Mouse (Mus musculus) intestine, embryonic 16.5 days (tissue): ENCODE measurements at regions not wholly inside any gene's neighbourhood (a gene's known extent, or its start where the extent isn't known, plus 50 kb on each side); places are given as distances from the start of the nearest gene placed in this dataset.

ENCODE experiments used
- ATAC-seq: fragments of 200-750 bp; cut with Nextera tagmentation; 2 replicates; pipeline ENCODE4 v1.8.0; 2017; ENCODE audit warnings: moderate TSS enrichment, moderate library complexity
- H3K27ac ChIP-seq: fragments of 300-500 bp; sonication (generic); 2 replicates; pipeline ENCODE4 v1.5.1; 2014; ENCODE audit warnings: mild to moderate bottlenecking, low read length
- H3K27me3 ChIP-seq: fragments of 300-500 bp; sonication (generic); replicated peaks from 2 replicates; pipeline ENCODE4 v1.6.1; 2014; ENCODE audit warnings: low read length, control low read depth, mixed read lengths; ENCODE audit not compliant: control insufficient read depth, insufficient read depth
- H3K36me3 ChIP-seq: fragments of 300-500 bp; sonication (generic); 2 replicates; pipeline ENCODE4 v1.6.1; 2014; ENCODE audit warnings: low read length, control low read depth; ENCODE audit not compliant: control insufficient read depth, insufficient read depth
- H3K4me1 ChIP-seq: fragments of 300-500 bp; sonication (generic); 2 replicates; pipeline ENCODE4 v1.6.1; 2014; ENCODE audit warnings: low read length, control low read depth, mixed read lengths; ENCODE audit not compliant: control insufficient read depth, insufficient read depth
- H3K4me2 ChIP-seq: fragments of 300-500 bp; sonication (generic); 2 replicates; pipeline ENCODE4 v1.6.1; 2014; ENCODE audit warnings: low read depth, low read length, control low read depth
- H3K4me3 ChIP-seq: fragments of 300-500 bp; sonication (generic); 2 replicates; pipeline ENCODE4 v1.5.1; 2014; ENCODE audit warnings: mild to moderate bottlenecking, low read length
- H3K9ac ChIP-seq: fragments of 300-500 bp; sonication (generic); 2 replicates; pipeline ENCODE4 v1.6.1; 2014; ENCODE audit warnings: low read depth, low read length
- H3K9me3 ChIP-seq: fragments of 300-500 bp; sonication (generic); 2 replicates; pipeline ENCODE4 v1.6.1; 2016; ENCODE audit warnings: low read length, control low read depth; ENCODE audit not compliant: control insufficient read depth
- WGBS: fragments of 180-500 bp; shearing (Covaris S2); extraction: QIAGEN DNeasy Blood & Tissue Kit; methylation state at CpG from one replicate; pipeline ENCODE4 v1.1.7; 2014; 5-methylcytosine and 5-hydroxymethylcytosine counted together

DNA sequence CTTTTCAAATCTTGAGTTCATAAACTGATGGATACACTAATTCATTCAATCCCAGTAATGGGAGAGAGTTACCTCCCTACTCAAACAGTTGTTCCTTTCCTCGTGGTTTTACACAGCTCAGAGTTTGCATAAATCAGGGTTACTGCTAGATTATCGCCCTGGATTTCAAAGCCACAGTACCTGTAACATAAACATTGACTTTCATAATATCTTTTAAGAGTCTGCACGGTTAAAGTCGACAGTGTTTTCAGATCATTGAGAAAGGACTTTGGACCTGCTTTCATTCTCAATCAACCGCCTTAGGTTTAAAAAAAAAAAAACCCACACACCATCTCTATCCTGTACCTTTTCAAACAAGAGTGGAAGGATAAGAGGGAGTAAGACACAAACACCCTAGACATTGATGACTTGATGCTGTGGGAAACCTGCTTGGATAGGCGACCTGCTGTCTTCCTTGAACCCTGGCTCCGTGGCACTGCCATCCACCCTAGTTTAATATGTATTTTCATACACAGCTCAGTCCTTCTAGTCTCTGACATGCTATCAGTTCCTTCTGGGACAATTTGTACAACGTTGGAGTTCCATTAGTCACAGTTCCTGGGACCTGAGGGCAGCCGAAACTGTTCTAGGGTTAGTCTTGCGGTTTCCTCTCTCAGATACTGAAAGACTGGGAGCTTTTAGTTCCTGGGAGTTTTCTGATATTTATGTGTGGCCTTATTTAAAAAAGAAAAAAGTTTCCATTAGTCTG, 179.3 kb downstream of the Rnf152 start:
- Histone ChIP-seq H3K4me2 (no peak overlapping the region), H3K4me1 (peaks cover 27% of the 10 kb centered on the region), H3K27me3 (no peaks in the 10 kb centered on the region), H3K27ac (peak overlapping the region; percentile 80), H3K4me3 (no peak overlapping the region), H3K36me3 (no peaks in the 10 kb centered on the region), H3K9me3 (no peaks in the 10 kb centered on the region), H3K9ac (no peak overlapping the region)
- WGBS = 52% methylated on average over 10 of the region's 10 CpGs
- peak; percentile 49 for ATAC-seq

DNA sequence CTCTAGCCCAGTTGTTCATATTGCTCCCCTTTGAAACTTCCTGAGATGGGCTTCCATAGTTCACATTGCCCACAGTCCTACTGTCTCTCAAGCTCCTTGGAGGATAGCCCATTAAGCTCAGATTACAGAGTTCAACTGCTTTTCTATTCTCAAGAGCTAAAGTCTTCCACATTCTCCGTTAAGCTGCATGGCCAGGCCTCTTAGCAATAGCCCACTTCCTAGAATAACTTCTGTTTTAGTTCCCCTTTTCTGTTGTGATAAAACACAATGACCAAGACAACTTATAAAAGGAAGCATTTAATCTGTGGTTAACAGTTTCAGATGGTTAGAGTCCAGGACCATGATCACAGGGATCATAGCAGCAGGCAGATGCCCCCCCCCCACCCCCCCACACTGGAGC, 185.5 kb downstream of the Rnf152 start:
- Histone ChIP-seq H3K4me1 (peaks cover 7% of the 10 kb centered on the region), H3K36me3 (no peaks in the 10 kb centered on the region), H3K27ac (no peak overlapping the region), H3K9me3 (no peaks in the 10 kb centered on the region), H3K4me3 (no peak overlapping the region), H3K27me3 (no peaks in the 10 kb centered on the region), H3K4me2 (no peak overlapping the region), H3K9ac (no peak overlapping the region)
- WGBS = 77% methylated on average over 1 of the region's 1 CpGs
- no peak for ATAC-seq

DNA sequence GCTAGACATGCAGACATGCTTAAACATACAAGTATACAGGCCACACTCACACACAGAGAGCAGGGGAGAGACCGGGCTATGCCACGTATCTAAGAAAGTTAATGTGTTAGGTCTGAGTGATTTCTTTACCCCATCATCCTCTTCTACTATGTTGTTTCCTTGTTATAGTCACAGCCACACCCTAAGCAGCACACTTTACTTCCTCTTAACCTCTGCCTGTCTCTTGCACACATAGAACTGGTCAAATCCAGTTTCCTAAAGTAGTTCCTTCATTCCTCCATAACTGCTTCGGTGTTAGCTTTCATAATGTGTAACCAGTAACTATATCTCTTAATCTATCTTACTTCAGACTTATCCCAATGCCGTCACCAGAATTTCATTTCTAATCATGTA, 186.4 kb downstream of the Rnf152 start:
- peak; percentile 65 for ATAC-seq
- Histone ChIP-seq H3K9me3 (no peaks in the 10 kb centered on the region), H3K4me3 (no peak overlapping the region), H3K4me2 (no peak overlapping the region), H3K27me3 (no peaks in the 10 kb centered on the region), H3K36me3 (no peaks in the 10 kb centered on the region), H3K4me1 (peaks cover 7% of the 10 kb centered on the region; the same call in 1 of the 2 replicates), H3K27ac (no peak overlapping the region), H3K9ac (no peak overlapping the region)
- 86% methylated on average over 4 of the region's 4 CpGs for WGBS

DNA sequence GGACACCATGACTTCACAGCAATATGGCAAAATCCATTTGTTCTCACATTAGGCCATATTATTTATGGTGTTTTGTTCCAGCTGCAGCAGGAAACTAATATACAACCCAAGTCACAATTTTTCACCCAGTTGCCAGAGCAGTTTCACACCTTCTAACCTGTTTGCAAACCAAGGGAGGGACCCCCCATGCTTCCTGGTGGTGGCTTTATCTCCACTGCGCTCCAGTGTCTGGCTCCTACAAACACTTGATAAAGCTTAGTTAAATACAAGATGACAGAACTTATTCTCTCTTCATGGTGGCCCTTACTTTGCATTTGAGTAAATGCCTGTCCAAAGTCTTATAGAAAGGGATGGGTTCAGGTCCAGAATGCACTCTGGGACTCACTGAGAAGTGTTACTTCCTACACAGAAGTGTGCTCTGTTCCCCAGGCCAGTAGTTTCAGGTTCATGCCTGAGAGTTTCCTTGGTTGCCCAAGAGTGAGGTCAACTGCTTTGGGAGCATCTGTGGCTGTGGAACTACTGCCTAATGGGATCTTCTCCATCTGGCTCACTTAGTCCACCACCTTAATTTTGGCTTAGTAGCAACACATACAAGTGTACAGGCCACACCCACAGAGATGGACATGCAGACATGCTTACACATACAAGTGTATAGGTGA, 186.9 kb downstream of the Rnf152 start:
- Histone ChIP-seq H3K4me2 (no peak overlapping the region), H3K9ac (no peak overlapping the region), H3K27me3 (no peaks in the 10 kb centered on the region), H3K36me3 (no peaks in the 10 kb centered on the region), H3K4me3 (no peak overlapping the region), H3K9me3 (no peaks in the 10 kb centered on the region), H3K27ac (no peak overlapping the region; the same call in 1 of the 2 replicates), H3K4me1 (peaks cover 7% of the 10 kb centered on the region; the same call in 1 of the 2 replicates)
- 77% methylated on average over 1 of the region's 1 CpGs for WGBS
- ATAC-seq = peak; percentile 26; the same call in 1 of the 2 replicates

DNA sequence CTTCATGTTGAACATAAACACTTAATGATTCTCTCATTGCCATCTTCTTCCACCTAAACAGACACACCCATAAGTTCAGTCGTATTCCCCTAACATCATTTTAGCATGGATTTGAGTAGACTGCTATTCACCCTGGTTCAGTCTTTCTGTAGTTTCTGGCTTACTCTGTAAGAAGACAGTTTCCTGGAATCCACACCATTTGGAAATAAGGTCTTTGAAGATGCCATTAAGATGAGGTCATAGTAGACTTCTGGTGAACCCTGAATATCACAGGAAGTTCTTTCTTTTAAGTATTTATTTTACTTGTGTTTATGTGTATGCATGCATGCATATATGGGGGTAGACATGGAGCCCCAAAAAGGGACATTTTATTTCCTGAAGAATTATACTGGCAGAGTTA, 187.7 kb downstream of the Rnf152 start:
- peak; percentile 30 for ATAC-seq
- no peak overlapping the region for H3K27ac ChIP-seq

DNA sequence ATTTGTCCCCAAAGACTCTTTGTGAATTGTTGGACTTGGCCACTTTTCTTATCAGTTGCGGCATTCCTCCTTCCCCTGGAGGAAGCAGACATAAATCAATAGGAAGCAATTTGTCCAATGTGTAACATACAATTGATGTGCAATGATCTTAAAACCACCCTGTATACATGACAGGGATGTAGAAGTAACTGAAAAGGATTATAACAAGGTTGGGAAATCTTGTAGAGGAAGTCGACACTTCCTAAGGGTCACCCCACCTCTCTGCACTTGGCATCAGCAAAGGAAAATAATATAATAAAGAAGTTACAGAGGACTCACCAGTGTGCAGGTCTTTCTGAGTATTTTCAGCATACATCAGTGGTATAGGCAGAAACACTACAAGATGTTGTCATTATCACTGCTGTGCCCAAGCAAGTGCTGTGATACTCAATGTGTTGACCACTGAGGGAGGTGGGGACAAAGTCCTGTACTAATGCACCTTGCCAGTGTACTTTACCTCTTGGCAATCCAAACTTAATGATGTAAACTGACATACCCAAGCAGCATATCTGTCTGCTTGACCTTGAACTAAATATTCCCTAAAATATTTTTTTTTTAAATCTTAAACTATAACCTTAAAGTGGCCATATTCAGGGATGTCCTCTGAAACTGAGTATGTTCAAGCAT, 198.9 kb downstream of the Rnf152 start:
- no peak for ATAC-seq
- WGBS = 57% methylated on average over 2 of the region's 2 CpGs
- Histone ChIP-seq H3K9me3 (no peaks in the 10 kb centered on the region), H3K4me3 (no peak overlapping the region), H3K27ac (no peak overlapping the region), H3K9ac (no peak overlapping the region), H3K4me2 (no peak overlapping the region), H3K4me1 (no peaks in the 10 kb centered on the region), H3K27me3 (no peaks in the 10 kb centered on the region), H3K36me3 (no peaks in the 10 kb centered on the region)

More for the DNA sequence above, 187.7 kb downstream of the Rnf152 start:
- Histone ChIP-seq H3K4me3 (no peak overlapping the region), H3K4me1 (peaks cover 7% of the 10 kb centered on the region; the same call in 1 of the 2 replicates), H3K9me3 (no peaks in the 10 kb centered on the region), H3K27me3 (no peaks in the 10 kb centered on the region), H3K4me2 (no peak overlapping the region), H3K9ac (no peak overlapping the region), H3K36me3 (no peaks in the 10 kb centered on the region)
- 67% methylated on average over 1 of the region's 1 CpGs for WGBS

DNA sequence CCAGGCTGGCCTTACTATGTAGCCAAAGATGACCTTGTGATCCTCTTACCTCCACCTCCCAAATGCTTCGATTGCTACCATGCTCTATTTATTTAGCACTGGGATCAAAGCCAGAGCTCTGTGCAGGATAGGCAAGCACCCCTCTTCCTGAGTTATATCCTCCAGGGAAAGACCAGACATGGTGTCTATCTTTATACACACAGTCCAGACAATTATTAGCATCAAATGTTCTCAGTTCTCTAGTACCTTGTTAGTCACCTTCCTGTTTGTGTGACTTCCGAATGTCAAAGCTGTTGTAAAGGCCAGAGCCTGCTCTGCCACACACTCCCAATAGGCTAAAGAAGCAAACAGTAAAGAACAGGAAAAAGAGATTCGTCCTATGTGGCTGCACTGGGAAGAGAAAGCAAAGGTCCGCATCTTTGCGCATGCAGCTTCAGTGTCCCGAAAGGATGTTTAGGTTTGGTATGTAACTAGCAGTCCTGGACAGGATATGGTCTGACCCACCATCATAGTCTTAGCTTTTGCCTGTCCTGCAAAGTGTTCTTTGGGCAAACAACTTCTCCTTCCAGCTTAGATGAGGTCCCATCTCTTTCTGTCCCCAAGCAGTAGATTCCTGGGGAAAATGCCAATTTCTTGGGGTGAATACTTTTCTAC, 204.2 kb downstream of the Rnf152 start:
- no peak overlapping the region for H3K4me2 ChIP-seq
- no peaks in the 10 kb centered on the region for H3K27me3 ChIP-seq
- H3K27ac ChIP-seq = no peak overlapping the region
- no peaks in the 10 kb centered on the region for H3K4me1 ChIP-seq
- no peaks in the 10 kb centered on the region for H3K9me3 ChIP-seq
- WGBS = 62% methylated on average over 6 of the region's 6 CpGs
- ATAC-seq = no peak
- no peak overlapping the region for H3K9ac ChIP-seq
- H3K4me3 ChIP-seq = no peak overlapping the region
- H3K36me3 ChIP-seq = no peaks in the 10 kb centered on the region

DNA sequence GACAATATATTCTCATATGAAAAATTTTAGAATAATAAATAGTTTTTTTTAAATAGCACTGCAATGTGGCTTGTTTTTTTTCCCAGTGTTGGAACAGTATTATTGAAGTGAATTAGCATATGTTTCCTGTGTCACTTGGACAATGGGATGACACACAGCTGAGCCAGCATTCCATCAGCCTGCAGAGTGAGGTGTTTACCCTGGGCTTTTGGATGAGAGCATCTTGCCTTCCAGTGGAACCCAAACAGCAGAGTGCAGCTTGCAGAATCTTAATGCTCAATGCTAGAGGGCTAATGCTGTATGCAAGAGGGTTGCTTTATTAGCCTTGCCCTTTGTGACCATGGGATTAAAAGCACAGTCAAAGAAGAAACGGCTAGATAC, 205.1 kb downstream of the Rnf152 start:
- H3K9ac ChIP-seq = no peak overlapping the region
- no peak for ATAC-seq
- WGBS = 33% methylated on average over 1 of the region's 1 CpGs

More for the DNA sequence above, 205.1 kb downstream of the Rnf152 start:
- Histone ChIP-seq H3K27me3 (no peaks in the 10 kb centered on the region), H3K4me3 (no peak overlapping the region), H3K9me3 (no peaks in the 10 kb centered on the region), H3K4me2 (no peak overlapping the region), H3K36me3 (no peaks in the 10 kb centered on the region), H3K27ac (no peak overlapping the region), H3K4me1 (no peaks in the 10 kb centered on the region)
